Mouse (Mus musculus) hindbrain, postnatal 0 days (tissue): ENCODE data around the gene Tspan18. TPM values are rescaled to one million over a fixed set of nuclear protein-coding genes. Genes with fewer than 3 reads are reported as not detected.

Experiments used
- ATAC-seq: fragments of 200-750 bp; cut with Nextera tagmentation; 2 replicates; pipeline ENCODE4 v1.8.0; 2017; ENCODE audit warnings: mild to moderate bottlenecking, moderate TSS enrichment, moderate library complexity
- DNase-seq: peaks from one replicate; pipeline ENCODE4 v3.0.0-alpha.2; 2015; ENCODE audit warnings: low spot score
- H3K27ac ChIP-seq: fragments of 300-500 bp; sonication (generic); 2 replicates; pipeline ENCODE4 v1.5.1; 2014; ENCODE audit warnings: mild to moderate bottlenecking
- H3K27me3 ChIP-seq: fragments of 300-500 bp; sonication (generic); 2 replicates; pipeline ENCODE4 v1.6.1; 2014; ENCODE audit warnings: low read length, mixed read lengths; ENCODE audit not compliant: insufficient read depth
- H3K36me3 ChIP-seq: fragments of 300-500 bp; sonication (generic); 2 replicates; pipeline ENCODE4 v1.6.1; 2014; ENCODE audit warnings: low read length, mixed read lengths; ENCODE audit not compliant: insufficient read depth
- H3K4me1 ChIP-seq: fragments of 300-500 bp; sonication (generic); 2 replicates; pipeline ENCODE4 v1.6.1; 2014; ENCODE audit warnings: antibody characterized with exemption, low read length, mixed read lengths; ENCODE audit not compliant: insufficient read depth
- H3K4me2 ChIP-seq: fragments of 300-500 bp; sonication (generic); 2 replicates; pipeline ENCODE4 v1.6.1; 2014; ENCODE audit warnings: low read depth, mild to moderate bottlenecking, low read length, moderate library complexity, mixed read lengths
- H3K4me3 ChIP-seq: fragments of 300-500 bp; sonication (generic); 2 replicates; pipeline ENCODE4 v1.5.1; 2014; ENCODE audit warnings: low read length
- H3K9ac ChIP-seq: fragments of 300-500 bp; sonication (generic); replicated peaks from 2 replicates; pipeline ENCODE4 v1.6.1; 2014; ENCODE audit warnings: mild to moderate bottlenecking, low read length, moderate library complexity, mixed read lengths
- H3K9me3 ChIP-seq: fragments of 300-500 bp; sonication (generic); 2 replicates; pipeline ENCODE4 v1.6.1; 2016; ENCODE audit warnings: low read length, mixed read lengths
- CTCF ChIP-seq: IDR thresholded peaks from 2 replicates; pipeline ENCODE4 v1.5.1; 2016; ENCODE audit warnings: antibody characterized with exemption, control low read depth, low read depth
- WGBS: fragments of 180-500 bp; shearing (Covaris S2); extraction: QIAGEN DNeasy Blood & Tissue Kit; methylation state at CpG from one replicate; pipeline ENCODE4 v1.1.7; 2014; 5-methylcytosine and 5-hydroxymethylcytosine counted together
- polyA plus RNA-seq: library from polyadenylated mRNA; unstranded; fragments of >200 nt; fragmentation: Nextera tagmentation; extraction: Ambion mirVana; gene quantifications from 2 replicates; pipeline ENCODE4 v1.2.1, GENCODE M21; 2015
- total RNA-seq: library from RNA; depleted of rRNA; stranded (reverse); fragments of >200 nt; gene quantifications from 2 replicates; pipeline ENCODE4 v1.2.3, GENCODE M21; 2014

Tspan18 gene
- total and polyA plus RNA-seq, 2 experiments from 2014 or later: 12.3 to 23.5 TPM

DNA sequence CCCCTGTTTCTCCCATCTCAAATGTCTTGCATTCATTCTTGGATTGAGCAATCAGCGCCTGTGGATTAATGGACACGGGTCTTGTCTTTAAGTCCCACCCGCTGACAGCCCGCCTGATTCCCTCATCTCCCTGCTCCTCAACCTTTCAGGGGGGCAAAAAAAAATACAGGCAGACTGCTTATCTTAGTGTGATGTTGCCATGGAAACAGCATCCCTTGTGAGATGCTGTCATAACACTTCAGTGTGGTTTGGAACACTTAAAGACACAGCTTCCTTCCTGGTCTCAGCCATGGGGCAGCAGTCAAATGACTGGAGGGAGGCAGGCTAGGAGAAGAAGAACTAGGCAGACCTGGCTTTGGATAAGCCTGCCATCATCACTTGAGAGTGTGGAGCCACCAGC lies 47.0 kb downstream of the Tspan18 start:
- Histone ChIP-seq H3K4me2 (no peak overlapping the region), H3K4me1 (peaks cover 34% of the 10 kb centered on the region), H3K9ac (0 out of 2 replicates have a peak overlapping the region, but pooled peaks have one; percentile 13), H3K27me3 (no peaks in the 10 kb centered on the region; the same call in 1 of the 2 replicates), H3K4me3 (no peak overlapping the region), H3K27ac (peak overlapping the region; percentile 66), H3K9me3 (no peaks in the 10 kb centered on the region), H3K36me3 (no peaks in the 10 kb centered on the region)
- DNase-seq (peak; percentile 81), ATAC-seq (peak; percentile 30; the same call in 1 of the 2 replicates)
- 23% methylated on average over 4 of the region's 4 CpGs for WGBS
- TF ChIP-seq CTCF: no peak

DNA sequence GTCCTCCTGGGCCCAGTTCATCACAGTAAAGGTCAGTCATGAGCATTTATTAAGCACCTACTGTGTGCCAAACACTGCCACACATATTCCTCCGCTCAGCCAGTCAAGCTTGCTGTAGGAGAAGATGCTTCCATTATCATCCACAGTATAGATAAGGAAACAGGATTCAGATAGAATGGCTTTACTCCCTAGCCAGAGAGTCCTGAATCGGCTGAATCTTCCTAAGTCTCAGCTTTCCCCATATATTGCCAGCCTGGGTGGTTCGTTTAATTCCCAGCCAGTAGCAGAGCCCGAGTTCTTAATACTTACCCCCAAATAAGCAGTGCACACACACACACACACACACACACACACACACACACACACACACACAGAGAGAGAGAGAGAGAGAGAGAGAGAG lies 47.6 kb downstream of the Tspan18 start:
- H3K4me3 ChIP-seq: no peak overlapping the region
- DNase-seq (no peak), ATAC-seq (no peak)
- TF ChIP-seq CTCF: no peak
- no peaks in the 10 kb centered on the region for H3K36me3 ChIP-seq
- H3K4me1 ChIP-seq: peaks cover 30% of the 10 kb centered on the region
- 0 out of 2 replicates have a peak overlapping the region, but pooled peaks have one; percentile 0 for H3K9ac ChIP-seq
- H3K27me3 ChIP-seq: no peaks in the 10 kb centered on the region; the same call in 1 of the 2 replicates
- no peak overlapping the region for H3K4me2 ChIP-seq
- no peaks in the 10 kb centered on the region for H3K9me3 ChIP-seq
- 34% methylated on average over 4 of the region's 4 CpGs for WGBS
- peak overlapping the region; percentile 66; the same call in 1 of the 2 replicates for H3K27ac ChIP-seq

DNA sequence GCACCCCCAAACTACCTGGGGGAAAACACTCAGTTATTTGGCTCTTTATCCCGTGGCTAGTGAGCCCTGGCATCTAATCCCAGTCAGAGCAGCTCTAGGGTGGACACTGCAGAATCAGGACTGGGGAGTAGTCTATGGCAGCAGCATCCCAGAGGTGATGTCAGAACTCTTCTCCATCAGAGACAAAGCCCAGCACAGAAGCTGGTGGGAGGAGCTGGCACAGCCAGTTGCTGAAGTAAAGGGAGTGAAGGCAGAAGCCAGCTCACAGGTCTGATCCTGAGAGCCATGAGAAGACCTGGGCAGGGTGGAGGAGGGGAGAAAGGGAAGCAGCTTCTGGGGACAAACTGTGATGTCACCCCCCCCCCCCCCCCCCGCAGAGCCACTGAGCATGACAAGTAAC lies 48.0 kb downstream of the Tspan18 start:
- Histone ChIP-seq H3K36me3 (no peaks in the 10 kb centered on the region), H3K9me3 (no peaks in the 10 kb centered on the region), H3K4me3 (no peak overlapping the region), H3K4me1 (peaks cover 30% of the 10 kb centered on the region), H3K9ac (0 out of 2 replicates have a peak overlapping the region, but pooled peaks have one; percentile 0), H3K27me3 (no peaks in the 10 kb centered on the region; the same call in 1 of the 2 replicates), H3K4me2 (no peak overlapping the region), H3K27ac (peak overlapping the region; percentile 12)
- ATAC-seq: peak; percentile 19; the same call in 1 of the 2 replicates
- TF ChIP-seq CTCF: no peak
- no peak for DNase-seq
- 40% methylated on average over 2 of the region's 2 CpGs for WGBS

DNA sequence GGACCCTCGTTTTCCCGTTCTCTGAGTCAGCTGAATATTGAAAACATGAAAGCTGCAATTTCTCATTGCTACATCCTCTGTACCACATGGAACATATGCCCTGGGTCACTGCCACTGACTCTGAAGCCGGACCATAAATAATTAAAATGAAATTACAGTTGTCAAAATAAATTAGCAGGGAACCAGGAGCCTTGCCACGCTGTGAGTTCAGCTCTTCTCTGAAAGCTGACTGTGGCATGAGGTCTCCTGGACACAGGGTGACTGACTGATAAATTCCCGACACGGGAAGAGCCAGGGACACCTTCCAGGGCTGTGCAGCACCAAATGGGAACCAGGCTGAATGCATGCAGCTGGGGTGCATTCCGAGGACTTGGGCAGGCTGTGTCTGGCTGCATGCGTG lies 48.5 kb downstream of the Tspan18 start:
- Histone ChIP-seq H3K4me1 (peaks cover 30% of the 10 kb centered on the region), H3K9ac (0 out of 2 replicates have a peak overlapping the region, but pooled peaks have one; percentile 0), H3K9me3 (no peaks in the 10 kb centered on the region), H3K27me3 (no peaks in the 10 kb centered on the region; the same call in 1 of the 2 replicates), H3K4me2 (no peak overlapping the region), H3K27ac (peak overlapping the region; percentile 12; the same call in 1 of the 2 replicates), H3K36me3 (no peaks in the 10 kb centered on the region), H3K4me3 (no peak overlapping the region)
- WGBS: 30% methylated on average over 8 of the region's 8 CpGs
- no peak for DNase-seq
- TF ChIP-seq CTCF: no peak
- no peak for ATAC-seq

DNA sequence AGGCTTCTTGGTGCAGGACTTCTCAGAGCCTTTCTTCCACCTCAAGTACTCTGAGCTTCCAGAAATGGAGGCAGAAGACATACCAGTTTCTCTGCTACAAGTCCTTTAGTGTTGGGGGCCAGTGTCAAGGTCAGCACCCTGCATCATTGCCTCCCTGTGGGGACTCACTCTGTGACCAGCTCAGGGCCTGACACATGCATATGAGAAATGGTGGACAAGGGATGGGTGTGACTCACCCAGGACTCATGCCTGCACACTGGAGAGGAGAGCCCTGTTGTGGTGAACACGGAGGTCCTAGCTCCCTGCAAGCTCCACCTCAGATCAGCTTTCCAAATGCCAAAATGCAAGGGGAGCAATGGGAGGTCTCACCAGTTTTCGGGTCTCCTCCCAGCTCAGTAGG lies 49.7 kb downstream of the Tspan18 start:
- H3K9ac ChIP-seq: no peak overlapping the region
- H3K27me3 ChIP-seq: no peaks in the 10 kb centered on the region; the same call in 1 of the 2 replicates
- peaks cover 36% of the 10 kb centered on the region for H3K4me1 ChIP-seq
- ATAC-seq: no peak
- 57% methylated on average over 2 of the region's 2 CpGs for WGBS
- no peak overlapping the region for H3K4me3 ChIP-seq
- no peak for DNase-seq
- no peak overlapping the region for H3K27ac ChIP-seq
- TF ChIP-seq CTCF: no peak
- H3K9me3 ChIP-seq: no peaks in the 10 kb centered on the region
- H3K36me3 ChIP-seq: no peaks in the 10 kb centered on the region
- no peak overlapping the region for H3K4me2 ChIP-seq

DNA sequence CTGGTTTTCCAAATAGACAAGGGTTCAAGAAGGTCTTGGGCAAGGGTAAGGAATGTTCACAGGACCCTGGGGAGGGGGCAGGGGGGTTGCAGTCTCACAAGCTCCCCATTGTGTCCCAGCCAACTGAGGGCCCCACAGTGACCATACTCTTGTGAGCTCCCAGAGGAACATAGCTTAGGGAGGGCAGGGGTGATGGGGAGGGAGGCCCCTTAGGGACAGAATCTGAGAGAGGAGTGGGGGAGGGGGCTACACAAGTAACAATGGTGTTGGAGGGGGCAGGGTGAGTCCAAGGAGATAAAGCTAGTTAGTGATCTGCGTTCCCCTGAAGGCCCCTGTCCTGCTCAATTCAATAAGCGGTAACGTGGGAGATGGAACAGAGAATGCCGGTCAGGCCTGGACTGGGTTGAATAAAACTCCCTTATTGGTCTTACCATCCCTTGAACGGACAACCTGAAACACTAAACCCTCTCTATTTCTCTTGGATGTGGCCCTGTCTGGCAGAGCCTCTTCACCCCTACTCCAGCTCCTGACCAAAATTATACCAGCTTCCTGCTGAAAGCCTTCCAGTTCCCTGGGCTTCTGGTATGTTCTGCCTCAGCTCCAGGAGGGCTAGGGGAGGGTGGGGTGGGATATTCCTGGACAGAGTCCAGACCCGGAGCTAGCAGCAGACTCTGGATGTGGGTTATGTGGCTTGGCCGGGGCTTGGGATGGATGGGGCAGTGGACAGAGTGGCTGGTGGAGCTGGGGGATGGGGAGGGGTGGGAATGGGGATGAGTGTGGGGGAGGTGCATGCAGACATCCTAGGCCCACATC lies 50.6 kb downstream of the Tspan18 start:
- Histone ChIP-seq H3K4me3 (no peak overlapping the region), H3K9me3 (no peaks in the 10 kb centered on the region), H3K36me3 (no peaks in the 10 kb centered on the region), H3K27me3 (no peaks in the 10 kb centered on the region; the same call in 1 of the 2 replicates), H3K27ac (no peak overlapping the region; the same call in 1 of the 2 replicates), H3K9ac (no peak overlapping the region), H3K4me1 (peaks cover 36% of the 10 kb centered on the region), H3K4me2 (no peak overlapping the region)
- DNase-seq (no peak), ATAC-seq (peak; percentile 30; the same call in 1 of the 2 replicates)
- no peak for TF ChIP-seq CTCF
- WGBS: 22% methylated on average over 7 of the region's 7 CpGs
